Mouse (Mus musculus): ENCODE measurements around the gene Prmt2. TPM values are rescaled to one million over a fixed set of nuclear protein-coding genes. Genes with fewer than 3 reads are reported as not detected.

Prmt2 gene
- polyA plus RNA-seq, 1 experiment from 2014 or later: 364 TPM

GRCm38 (mm10) chr10:76245106-76245505 lies 7.4 kb upstream of the Prmt2 start:
- no peak overlapping the region for H3K9ac ChIP-seq (ENCODE audit: low read depth, low read length)
- H3K36me3 ChIP-seq (ENCODE audit: control insufficient read depth, insufficient read depth, low read length): no peaks in the 10 kb centered on the region
- ATAC-seq: no peak
- H3K27ac ChIP-seq (ENCODE audit: low read depth, low read length): no peak overlapping the region
- H3K4me1 ChIP-seq (ENCODE audit: control insufficient read depth, insufficient read depth, low read depth, low read length): 0 out of 2 replicates have a peak, but pooled peaks cover 3% of the 10 kb centered on the region
- 84% methylated on average over 2 of the region's 2 CpGs for WGBS
- H3K4me2 ChIP-seq (ENCODE audit: low read length): no peak overlapping the region
- no peaks in the 10 kb centered on the region for H3K9me3 ChIP-seq (ENCODE audit: control insufficient read depth, low read length)
- H3K27me3 ChIP-seq (replicated peaks; ENCODE audit: control insufficient read depth, insufficient read depth, low read length): no peaks in the 10 kb centered on the region
- H3K4me3 ChIP-seq (ENCODE audit: low read length): no peak overlapping the region

GRCm38 (mm10) chr10:76239401-76239800 lies 1.7 kb upstream of the Prmt2 start:
- H3K36me3 ChIP-seq (ENCODE audit: control insufficient read depth, insufficient read depth, low read length): no peaks in the 10 kb centered on the region
- ATAC-seq: no peak
- no peaks in the 10 kb centered on the region for H3K27me3 ChIP-seq (replicated peaks; ENCODE audit: control insufficient read depth, insufficient read depth, low read length)
- WGBS: 77% methylated on average over 4 of the region's 4 CpGs
- peaks cover 20% of the 10 kb centered on the region for H3K4me1 ChIP-seq (ENCODE audit: control insufficient read depth, insufficient read depth, low read depth, low read length)
- H3K4me2 ChIP-seq (ENCODE audit: low read length): no peak overlapping the region
- H3K9me3 ChIP-seq (ENCODE audit: control insufficient read depth, low read length): no peaks in the 10 kb centered on the region
- H3K4me3 ChIP-seq (ENCODE audit: low read length): no peak overlapping the region
- no peak overlapping the region for H3K27ac ChIP-seq (ENCODE audit: low read depth, low read length)
- no peak overlapping the region for H3K9ac ChIP-seq (ENCODE audit: low read depth, low read length)

- Histone ChIP-seq H3K9ac (ENCODE audit: low read depth, low read length) (no peak overlapping the region), H3K4me1 (ENCODE audit: control insufficient read depth, insufficient read depth, low read depth, low read length) (peaks cover 3% of the 10 kb centered on the region; the same call in 1 of the 2 replicates), H3K27ac (ENCODE audit: low read depth, low read length) (no peak overlapping the region), H3K9me3 (ENCODE audit: control insufficient read depth, low read length) (no peaks in the 10 kb centered on the region), H3K4me2 (ENCODE audit: low read length) (no peak overlapping the region), H3K27me3 (replicated peaks; ENCODE audit: control insufficient read depth, insufficient read depth, low read length) (no peaks in the 10 kb centered on the region), H3K36me3 (ENCODE audit: control insufficient read depth, insufficient read depth, low read length) (peaks cover 7% of the 10 kb centered on the region), H3K4me3 (ENCODE audit: low read length) (no peak overlapping the region)
- 72% methylated on average over 1 of the region's 1 CpGs for WGBS
- ATAC-seq: no peak
Observed at GRCm38 (mm10) chr10:76229627-76230026, 8.0 kb downstream of the Prmt2 start.

- no peaks in the 10 kb centered on the region for H3K27me3 ChIP-seq (replicated peaks; ENCODE audit: control insufficient read depth, insufficient read depth, low read length)
- H3K36me3 ChIP-seq (ENCODE audit: control insufficient read depth, insufficient read depth, low read length): peaks cover 29% of the 10 kb centered on the region
- no peak overlapping the region for H3K4me2 ChIP-seq (ENCODE audit: low read length)
- H3K4me1 ChIP-seq (ENCODE audit: control insufficient read depth, insufficient read depth, low read depth, low read length): no peaks in the 10 kb centered on the region
- H3K4me3 ChIP-seq (ENCODE audit: low read length): no peak overlapping the region
- WGBS: 94% methylated on average over 11 of the region's 11 CpGs
- H3K27ac ChIP-seq (ENCODE audit: low read depth, low read length): no peak overlapping the region
- no peak overlapping the region for H3K9ac ChIP-seq (ENCODE audit: low read depth, low read length)
- ATAC-seq: no peak
- no peaks in the 10 kb centered on the region for H3K9me3 ChIP-seq (ENCODE audit: control insufficient read depth, low read length)
Observed at GRCm38 (mm10) chr10:76225944-76226343, 11.7 kb downstream of the Prmt2 start.

GRCm38 (mm10) chr10:76218240-76218639 lies 19.4 kb downstream of the Prmt2 start:
- ATAC-seq: no peak
- no peak overlapping the region for H3K4me3 ChIP-seq (ENCODE audit: low read length)
- no peak overlapping the region for H3K9ac ChIP-seq (ENCODE audit: low read depth, low read length)
- 89% methylated on average over 9 of the region's 9 CpGs for WGBS
- H3K4me2 ChIP-seq (ENCODE audit: low read length): no peak overlapping the region
- H3K27me3 ChIP-seq (replicated peaks; ENCODE audit: control insufficient read depth, insufficient read depth, low read length): no peaks in the 10 kb centered on the region
- no peak overlapping the region for H3K27ac ChIP-seq (ENCODE audit: low read depth, low read length)
- H3K4me1 ChIP-seq (ENCODE audit: control insufficient read depth, insufficient read depth, low read depth, low read length): no peaks in the 10 kb centered on the region
- H3K9me3 ChIP-seq (ENCODE audit: control insufficient read depth, low read length): peaks cover 2% of the 10 kb centered on the region; the same call in 1 of the 2 replicates
- H3K36me3 ChIP-seq (ENCODE audit: control insufficient read depth, insufficient read depth, low read length): peaks cover 75% of the 10 kb centered on the region

- H3K36me3 ChIP-seq (ENCODE audit: control insufficient read depth, insufficient read depth, low read length): peaks cover 76% of the 10 kb centered on the region
- no peak overlapping the region for H3K4me3 ChIP-seq (ENCODE audit: low read length)
- no peaks in the 10 kb centered on the region for H3K27me3 ChIP-seq (replicated peaks; ENCODE audit: control insufficient read depth, insufficient read depth, low read length)
- no peak overlapping the region for H3K27ac ChIP-seq (ENCODE audit: low read depth, low read length)
- no peak; the same call in 1 of the 2 replicates for ATAC-seq
- H3K9ac ChIP-seq (ENCODE audit: low read depth, low read length): no peak overlapping the region
- peaks cover 2% of the 10 kb centered on the region; the same call in 1 of the 2 replicates for H3K9me3 ChIP-seq (ENCODE audit: control insufficient read depth, low read length)
- no peaks in the 10 kb centered on the region for H3K4me1 ChIP-seq (ENCODE audit: control insufficient read depth, insufficient read depth, low read depth, low read length)
- WGBS: 98% methylated on average over 17 of the region's 17 CpGs
- no peak overlapping the region for H3K4me2 ChIP-seq (ENCODE audit: low read length)
Observed at GRCm38 (mm10) chr10:76217056-76217455, 20.6 kb downstream of the Prmt2 start.

GRCm38 (mm10) chr10:76214161-76214560 lies 23.5 kb downstream of the Prmt2 start:
- Histone ChIP-seq H3K4me3 (ENCODE audit: low read length) (no peak overlapping the region), H3K9me3 (ENCODE audit: control insufficient read depth, low read length) (peaks cover 2% of the 10 kb centered on the region; the same call in 1 of the 2 replicates), H3K4me2 (ENCODE audit: low read length) (no peak overlapping the region), H3K4me1 (ENCODE audit: control insufficient read depth, insufficient read depth, low read depth, low read length) (no peaks in the 10 kb centered on the region), H3K27me3 (replicated peaks; ENCODE audit: control insufficient read depth, insufficient read depth, low read length) (no peaks in the 10 kb centered on the region), H3K36me3 (ENCODE audit: control insufficient read depth, insufficient read depth, low read length) (peaks cover 80% of the 10 kb centered on the region), H3K9ac (ENCODE audit: low read depth, low read length) (no peak overlapping the region), H3K27ac (ENCODE audit: low read depth, low read length) (no peak overlapping the region)
- 92% methylated on average over 4 of the region's 4 CpGs for WGBS
- no peak for ATAC-seq

- ATAC-seq: no peak
- no peak overlapping the region for H3K4me2 ChIP-seq (ENCODE audit: low read length)
- H3K9ac ChIP-seq (ENCODE audit: low read depth, low read length): no peak overlapping the region
- H3K9me3 ChIP-seq (ENCODE audit: control insufficient read depth, low read length): peaks cover 2% of the 10 kb centered on the region; the same call in 1 of the 2 replicates
- H3K4me1 ChIP-seq (ENCODE audit: control insufficient read depth, insufficient read depth, low read depth, low read length): no peaks in the 10 kb centered on the region
- no peaks in the 10 kb centered on the region for H3K27me3 ChIP-seq (replicated peaks; ENCODE audit: control insufficient read depth, insufficient read depth, low read length)
- peaks cover 74% of the 10 kb centered on the region for H3K36me3 ChIP-seq (ENCODE audit: control insufficient read depth, insufficient read depth, low read length)
- H3K4me3 ChIP-seq (ENCODE audit: low read length): no peak overlapping the region
- 94% methylated on average over 6 of the region's 6 CpGs for whole genome bisulfite sequencing
- no peak overlapping the region for H3K27ac ChIP-seq (ENCODE audit: low read depth, low read length)
Observed at GRCm38 (mm10) chr10:76212121-76212520, 25.5 kb downstream of the Prmt2 start.

- Histone ChIP-seq H3K4me2 (ENCODE audit: low read length) (no peak overlapping the region), H3K4me1 (ENCODE audit: control insufficient read depth, insufficient read depth, low read depth, low read length) (no peaks in the 10 kb centered on the region), H3K36me3 (ENCODE audit: control insufficient read depth, insufficient read depth, low read length) (peaks cover 64% of the 10 kb centered on the region), H3K4me3 (ENCODE audit: low read length) (no peak overlapping the region), H3K9ac (ENCODE audit: low read depth, low read length) (no peak overlapping the region), H3K27ac (ENCODE audit: low read depth, low read length) (no peak overlapping the region), H3K9me3 (ENCODE audit: control insufficient read depth, low read length) (peaks cover 2% of the 10 kb centered on the region; the same call in 1 of the 2 replicates), H3K27me3 (replicated peaks; ENCODE audit: control insufficient read depth, insufficient read depth, low read length) (no peaks in the 10 kb centered on the region)
- WGBS: 91% methylated on average over 7 of the region's 7 CpGs
- no peak for ATAC-seq
Observed at GRCm38 (mm10) chr10:76210806-76211205, 26.9 kb downstream of the Prmt2 start.

- H3K36me3 ChIP-seq (ENCODE audit: control insufficient read depth, insufficient read depth, low read length): peaks cover 48% of the 10 kb centered on the region
- H3K27me3 ChIP-seq (replicated peaks; ENCODE audit: control insufficient read depth, insufficient read depth, low read length): no peaks in the 10 kb centered on the region
- no peak overlapping the region for H3K4me2 ChIP-seq (ENCODE audit: low read length)
- no peaks in the 10 kb centered on the region for H3K9me3 ChIP-seq (ENCODE audit: control insufficient read depth, low read length)
- WGBS: 91% methylated on average over 8 of the region's 8 CpGs
- no peak overlapping the region for H3K9ac ChIP-seq (ENCODE audit: low read depth, low read length)
- no peak overlapping the region for H3K27ac ChIP-seq (ENCODE audit: low read depth, low read length)
- no peak for ATAC-seq
- no peak overlapping the region for H3K4me3 ChIP-seq (ENCODE audit: low read length)
- no peaks in the 10 kb centered on the region for H3K4me1 ChIP-seq (ENCODE audit: control insufficient read depth, insufficient read depth, low read depth, low read length)
Observed at GRCm38 (mm10) chr10:76209241-76209640, 28.4 kb downstream of the Prmt2 start.
